Mouse (Mus musculus) hindbrain, embryonic 10.5 days (tissue): ENCODE measurements around the gene Net1. TPM values are rescaled to one million over a fixed set of nuclear protein-coding genes. Genes with fewer than 3 reads are reported as not detected.
"Not testable (repeated sequence)": the region's sequence is repeated elsewhere in the genome, so short reads cannot be mapped to it uniquely, and the experiment has no call there.

Source experiments
- DNase-seq: peaks from one replicate; pipeline ENCODE4 v3.0.0-alpha.2; 2017; ENCODE audit warnings: low spot score
- H3K27ac ChIP-seq: fragments of 300-500 bp; sonication (generic); 2 replicates; pipeline ENCODE4 v1.5.1; 2016; ENCODE audit warnings: mild to moderate bottlenecking, moderate library complexity
- H3K27me3 ChIP-seq: fragments of 300-500 bp; sonication (generic); 2 replicates; pipeline ENCODE4 v1.6.1; 2016; ENCODE audit warnings: mild to moderate bottlenecking; ENCODE audit not compliant: poor library complexity, insufficient read depth, severe bottlenecking
- H3K36me3 ChIP-seq: fragments of 300-500 bp; sonication (generic); 2 replicates; pipeline ENCODE4 v1.6.1; 2016; ENCODE audit warnings: mild to moderate bottlenecking, moderate library complexity
- H3K4me1 ChIP-seq: fragments of 300-500 bp; sonication (generic); replicated peaks from 2 replicates; pipeline ENCODE4 v1.6.1; 2016; ENCODE audit warnings: mild to moderate bottlenecking
- H3K4me3 ChIP-seq: fragments of 300-500 bp; sonication (generic); 2 replicates; pipeline ENCODE4 v1.5.1; 2016; ENCODE audit warnings: mild to moderate bottlenecking, moderate library complexity
- H3K9me3 ChIP-seq: fragments of 300-500 bp; sonication (generic); 2 replicates; pipeline ENCODE4 v1.6.1; 2016; ENCODE audit warnings: mild to moderate bottlenecking, moderate library complexity
- WGBS: fragments of 180-500 bp; shearing (Covaris S2); methylation state at CpG from one replicate; pipeline ENCODE4 v1.1.7; 2016; 5-methylcytosine and 5-hydroxymethylcytosine counted together
- polyA plus RNA-seq: library from polyadenylated mRNA; unstranded; fragments of >200 nt; fragmentation: Nextera tagmentation; extraction: Ambion mirVana; gene quantifications from 2 replicates; pipeline ENCODE4 v1.2.1, GENCODE M21; 2016

Gene Net1
- polyA plus RNA-seq, 1 experiment from 2014 or later: 40.3 TPM

- no peaks in the 10 kb centered on the region for H3K4me1 ChIP-seq
- no peak overlapping the region for H3K4me3 ChIP-seq
- no peaks in the 10 kb centered on the region for H3K36me3 ChIP-seq
- no peak overlapping the region for H3K27ac ChIP-seq
- WGBS: 86% methylated on average over 1 of the region's 1 CpGs
- no peaks in the 10 kb centered on the region for H3K27me3 ChIP-seq
- DNase-seq: no peak
- no peaks in the 10 kb centered on the region for H3K9me3 ChIP-seq
These were observed 67.7 kb downstream of the Net1 start for GRCm38 (mm10) chr13:3850330-3850729.

GRCm38 (mm10) chr13:3840662-3841061 lies 77.4 kb downstream of the Net1 start:
- H3K27me3 ChIP-seq, H3K4me1 ChIP-seq, H3K4me3 ChIP-seq, DNase-seq, H3K9me3 ChIP-seq, H3K36me3 ChIP-seq, H3K27ac ChIP-seq: not testable (repeated sequence)

- not testable (repeated sequence) for H3K27me3 ChIP-seq, H3K36me3 ChIP-seq, H3K4me3 ChIP-seq, DNase-seq, H3K9me3 ChIP-seq, H3K27ac ChIP-seq, H3K4me1 ChIP-seq
These were observed 80.7 kb downstream of the Net1 start, which contains the start of gene Calm4 for GRCm38 (mm10) chr13:3837312-3837807. Gene Calm4, plus strand, starts transcription at chr13:3837757.

GRCm38 (mm10) chr13:3833644-3834043 lies 84.4 kb downstream of the Net1 start:
- not testable (repeated sequence) for H3K4me1 ChIP-seq, H3K36me3 ChIP-seq, H3K9me3 ChIP-seq, DNase-seq, H3K4me3 ChIP-seq, H3K27ac ChIP-seq, H3K27me3 ChIP-seq

GRCm38 (mm10) chr13:3832450-3832849 lies 85.6 kb downstream of the Net1 start:
- no peak overlapping the region for H3K27ac ChIP-seq
- 74% methylated on average over 2 of the region's 2 CpGs for WGBS
- no peak overlapping the region for H3K4me3 ChIP-seq
- no peaks in the 10 kb centered on the region for H3K9me3 ChIP-seq
- no peaks in the 10 kb centered on the region for H3K27me3 ChIP-seq
- no peaks in the 10 kb centered on the region for H3K4me1 ChIP-seq
- no peak for DNase-seq
- H3K36me3 ChIP-seq: no peaks in the 10 kb centered on the region

Other genes with a start within 250 kb of the Net1 start
- 0.14 TPM in 1 of 2 replicates, not detected in the other for gene Calml3, start 113.9 kb downstream of the Net1 start, polyA plus RNA-seq
- not detected in 2 replicates for gene Calm4, start 80.5 kb downstream of the Net1 start, polyA plus RNA-seq
- not detected in 2 replicates for gene Calm5, start 64.0 kb downstream of the Net1 start, polyA plus RNA-seq
- 0.12 TPM in 1 of 2 replicates, not detected in the other for gene Tubal3, start 54 bp upstream of the Net1 start, polyA plus RNA-seq
- not detected in 2 replicates for gene Ucn3, start 27.1 kb upstream of the Net1 start, polyA plus RNA-seq
- gene Akr1c14, start 130.8 kb upstream of the Net1 start, polyA plus RNA-seq: 0.06 and 0.18 TPM in 2 replicates
- gene Akr1c18, start 232.4 kb upstream of the Net1 start, polyA plus RNA-seq: not detected in 2 replicates